In the genomic region with DNA sequence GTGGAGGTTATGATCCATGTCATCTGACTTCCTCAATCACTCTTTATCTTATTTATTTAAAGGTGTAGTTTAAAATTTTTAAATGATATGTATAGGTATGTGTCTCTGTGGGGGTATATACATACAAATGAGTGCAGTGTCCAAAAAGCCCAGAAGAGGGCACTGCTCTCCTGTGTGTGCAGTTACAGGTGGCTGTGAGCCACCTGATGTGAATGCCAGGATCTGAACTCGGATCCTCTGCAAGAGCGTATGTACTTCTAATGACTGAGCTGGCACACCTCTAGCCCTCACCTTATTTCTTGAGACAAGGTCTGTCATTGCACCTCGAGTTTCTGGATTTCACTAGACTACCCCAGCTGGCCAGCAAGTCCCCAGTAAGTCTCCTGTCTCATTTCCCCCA, we compare ENCODE assay signal across 29 mouse cellular contexts. TPM values are rescaled to one million over a fixed set of nuclear protein-coding genes. Genes with fewer than 3 reads are reported as not detected.
A peak's percentile ranks its signal among the peaks of the same experiment; 100 is the strongest.
DNase-seq lines count a peak whose midpoint lies in the region; ATAC-seq and TF ChIP-seq lines count a peak whose summit lies in the region.
"Had no signal": no experiment of that assay in that cellular context is flagged by ENCODE, and none has a peak within 500 bp of the region (broad histone marks: within the 10 kb centered on the region; RNA-seq: fewer than 3 reads in every experiment).

No protein-coding gene starts in this region.

- DNase-seq in heart, adult 2 months, result no peak
- no peak for DNase-seq in heart, postnatal 25 days (ENCODE audit: low spot score)
- DNase-seq in lung, embryonic 14.5 days, result no peak
- no peak for DNase-seq in lung, adult 18-20 months
- DNase-seq in cerebellum, adult 9-11 months, result no peak
- DNase-seq in embryo, embryonic 10 days (ENCODE audit: low spot score), result no peak
- DNase-seq: adrenal gland, postnatal 14 days; cerebellum, adult 2 months; cerebellum, postnatal 36 days; heart, postnatal 10 days; kidney, adult 9 months; kidney, postnatal 25 days; thymus, adult 2 months had no signal

- no peak overlapping the region for H3K9ac ChIP-seq in heart, adult 2 months (ENCODE audit: low read depth, low read length)
- H3K9ac ChIP-seq in lung, embryonic 14.5 days, result no peak overlapping the region
- H3K9ac ChIP-seq: forebrain, embryonic 15.5 days; heart, embryonic 12.5 days; limb, embryonic 13.5 days; liver, embryonic 15.5 days; midbrain, embryonic 12.5 days; neural tube, embryonic 15.5 days had no signal

- H3K79me2 ChIP-seq in heart, adult 2 months (replicated peaks; ENCODE audit: control insufficient read depth, insufficient read depth, low read length), result no peaks in the 10 kb centered on the region

- H3K36me3 ChIP-seq in heart, adult 2 months (ENCODE audit: control insufficient read depth, insufficient read depth, low read length), result no peaks in the 10 kb centered on the region
- H3K36me3 ChIP-seq in lung, embryonic 14.5 days (ENCODE audit: insufficient read depth), result no peaks in the 10 kb centered on the region
- no peaks in the 10 kb centered on the region for H3K36me3 ChIP-seq in E14TG2a.4 (ENCODE audit: insufficient read depth, low read length)
- H3K36me3 ChIP-seq in small intestine, adult 2 months (ENCODE audit: control insufficient read depth, insufficient read depth, low read length), result no peaks in the 10 kb centered on the region
- H3K36me3 ChIP-seq: forebrain, embryonic 15.5 days; G1E; heart, embryonic 12.5 days; limb, embryonic 13.5 days; liver, embryonic 15.5 days; midbrain, embryonic 12.5 days; neural tube, embryonic 15.5 days had no signal

- no peaks in the 10 kb centered on the region; the same call in 1 of the 2 replicates for H3K4me1 ChIP-seq in heart, adult 2 months (ENCODE audit: control insufficient read depth, insufficient read depth, low read length)
- no peaks in the 10 kb centered on the region for H3K4me1 ChIP-seq in lung, embryonic 14.5 days (ENCODE audit: insufficient read depth)
- no peaks in the 10 kb centered on the region for H3K4me1 ChIP-seq in E14TG2a.4 (replicated peaks; ENCODE audit: low read depth, low read length)
- H3K4me1 ChIP-seq in small intestine, adult 2 months (ENCODE audit: control insufficient read depth, insufficient read depth, insufficient read length, low read length), result no peaks in the 10 kb centered on the region; the same call in 1 of the 2 replicates
- H3K4me1 ChIP-seq: forebrain, embryonic 15.5 days; limb, embryonic 13.5 days; midbrain, embryonic 12.5 days; neural tube, embryonic 15.5 days had no signal

- no peak overlapping the region for H3K27ac ChIP-seq in heart, adult 2 months
- H3K27ac ChIP-seq in lung, embryonic 14.5 days (ENCODE audit: low read depth), result no peak overlapping the region
- no peak overlapping the region for H3K27ac ChIP-seq in small intestine, adult 2 months (ENCODE audit: insufficient read depth, low read depth, low read length)
- H3K27ac ChIP-seq: forebrain, embryonic 15.5 days; limb, embryonic 13.5 days; liver, embryonic 15.5 days; midbrain, embryonic 12.5 days; neural tube, embryonic 15.5 days had no signal

- no peaks in the 10 kb centered on the region for H3K27me3 ChIP-seq in heart, adult 2 months (ENCODE audit: control insufficient read depth, insufficient read depth, low read length)
- no peaks in the 10 kb centered on the region for H3K27me3 ChIP-seq in lung, embryonic 14.5 days (ENCODE audit: insufficient read depth, low read length)
- peaks cover 9% of the 10 kb centered on the region; the same call in 1 of the 2 replicates for H3K27me3 ChIP-seq in E14TG2a.4 (ENCODE audit: insufficient read depth, low read length)
- H3K27me3 ChIP-seq in small intestine, adult 2 months (ENCODE audit: control insufficient read depth, insufficient read depth, low read length), result no peaks in the 10 kb centered on the region
- H3K27me3 ChIP-seq: forebrain, embryonic 15.5 days; heart, embryonic 12.5 days; limb, embryonic 13.5 days; midbrain, embryonic 12.5 days; neural tube, embryonic 15.5 days had no signal

- no peak overlapping the region for H3K4me3 ChIP-seq in heart, adult 2 months
- H3K4me3 ChIP-seq in lung, embryonic 14.5 days (ENCODE audit: low read depth, low read length), result no peak overlapping the region
- H3K4me3 ChIP-seq in E14TG2a.4 (replicated peaks; ENCODE audit: low read length), result no peak overlapping the region
- H3K4me3 ChIP-seq in small intestine, adult 2 months (ENCODE audit: low read depth, low read length), result no peak overlapping the region
- H3K4me3 ChIP-seq: forebrain, embryonic 15.5 days; heart, embryonic 12.5 days; limb, embryonic 13.5 days; liver, embryonic 15.5 days; midbrain, embryonic 12.5 days; neural tube, embryonic 15.5 days had no signal

- WGBS in heart, adult 2 months, result 88% methylated on average over 3 of the region's 3 CpGs
- 85% methylated on average over 3 of the region's 3 CpGs for WGBS in lung, embryonic 14.5 days
- WGBS in small intestine, adult 2 months, result 93% methylated on average over 3 of the region's 3 CpGs

- no peak for ATAC-seq in lung, embryonic 14.5 days (ENCODE audit: insufficient read depth)
- ATAC-seq: forebrain, embryonic 15.5 days had no signal

- H3K4me2 ChIP-seq in lung, embryonic 14.5 days, result no peak overlapping the region
- H3K4me2 ChIP-seq: forebrain, embryonic 15.5 days; heart, embryonic 12.5 days; limb, embryonic 13.5 days; liver, embryonic 15.5 days; midbrain, embryonic 12.5 days; neural tube, embryonic 15.5 days had no signal

- 0 out of 2 replicates have a peak, but pooled peaks have one; percentile 11 for TF ChIP-seq CTCF in heart, adult 2 months (IDR thresholded peaks at IDR 0.05)
- peak; percentile 12; the same call in 1 of the 2 replicates for TF ChIP-seq CTCF in lung, embryonic 14.5 days (IDR thresholded peaks at IDR 0.05; ENCODE audit: low read depth)
- peak; percentile 55 for TF ChIP-seq CTCF in E14TG2a.4 (conservative IDR thresholded peaks at IDR 0.05; ENCODE audit: low read length)
- peak; percentile 33; the same call in 1 of the 2 replicates for TF ChIP-seq CTCF in small intestine, adult 2 months (IDR thresholded peaks at IDR 0.05; ENCODE audit: extremely low read depth, insufficient read length, insufficient replicate concordance, low read depth, low read length)

- no peak for TF ChIP-seq EP300 in heart, adult 2 months (IDR thresholded peaks at IDR 0.05; ENCODE audit: insufficient read depth, low read depth, low read length)

- intact Hi-C loops in heart, adult 2 months (cut with DNase I), result no loop called here
- intact Hi-C loops in heart, postnatal 25 days (cut with DNase I), result no loop called here

- no peak for TF ChIP-seq POLR2A in heart, adult 2 months (IDR thresholded peaks at IDR 0.05; ENCODE audit: insufficient read depth, low read depth, low read length)
- TF ChIP-seq POLR2A in small intestine, adult 2 months (IDR thresholded peaks at IDR 0.05; ENCODE audit: low read depth, low read length), result no peak

- H3K9me3 ChIP-seq in lung, embryonic 14.5 days (ENCODE audit: low read depth, low read length), result no peaks in the 10 kb centered on the region
- no peaks in the 10 kb centered on the region for H3K9me3 ChIP-seq in E14TG2a.4 (ENCODE audit: low read length)
- H3K9me3 ChIP-seq: forebrain, embryonic 15.5 days; G1E; limb, embryonic 13.5 days; liver, embryonic 15.5 days; midbrain, embryonic 12.5 days; neural tube, embryonic 15.5 days had no signal

RNA-seq across cellular contexts. Expression of a gene that starts 4.8 kb away (rescaled TPM):
- total RNA-seq in heart, adult 2 months (2021), result not detected
- 0.14 and 0.41 TPM in 2 replicates for polyA plus RNA-seq in heart, adult 2 months (2012; rRNA removed)
- not detected for total RNA-seq in heart, postnatal 25 days (2021)
- not detected in 2 replicates for polyA plus RNA-seq in lung, embryonic 14.5 days (2014; fragmentation: Nextera tagmentation; extraction: Ambion mirVana)
- 4.2 and 6.5 TPM in 2 replicates for polyA plus RNA-seq in small intestine, adult 2 months (2012; rRNA removed)
- total RNA-seq: gastrocnemius, adult 8-10 months; heart, postnatal 10 days; left cerebral cortex, adult 18-20 months; megakaryocyte, adult 5-6 weeks had no signal
- polyA plus RNA-seq: C2C12; embryonic facial prominence, embryonic 14.5 days; forebrain, embryonic 15.5 days; heart, embryonic 12.5 days; hindbrain, embryonic 11.5 days; limb, embryonic 13.5 days; midbrain, embryonic 12.5 days; neural tube, embryonic 15.5 days; stomach, embryonic 14.5 days had no signal

RNA-seq across cellular contexts. Expression of a gene that starts 31.2 kb away (rescaled TPM):
- 1 to 10 TPM; 5.1 to 5.4 TPM for total RNA-seq in heart, adult 2 months (2021)
- 11.3 and 12.0 TPM in 2 replicates for polyA plus RNA-seq in heart, adult 2 months (2012; rRNA removed)
- total RNA-seq in heart, postnatal 25 days (2021), result 1 to 10 TPM; 2.2 to 4.0 TPM
- 7.3 and 8.0 TPM in 2 replicates for polyA plus RNA-seq in lung, embryonic 14.5 days (2014; fragmentation: Nextera tagmentation; extraction: Ambion mirVana)
- 55.9 and 160 TPM in 2 replicates for polyA plus RNA-seq in small intestine, adult 2 months (2012; rRNA removed)
- polyA plus RNA-seq: G1E had no signal

RNA-seq across cellular contexts. Expression of a gene that starts 44.5 kb away (rescaled TPM):
- total RNA-seq in heart, adult 2 months (2021), result under 1 TPM; 0.55 to 0.63 TPM
- polyA plus RNA-seq in heart, adult 2 months (2012; rRNA removed), result 1.1 and 2.6 TPM in 2 replicates
- total RNA-seq in heart, postnatal 25 days (2021), result under 1 TPM in 1 of 2 experiments, not detected in 1; 0.39 TPM
- polyA plus RNA-seq in lung, embryonic 14.5 days (2014; fragmentation: Nextera tagmentation; extraction: Ambion mirVana), result 4.2 and 4.4 TPM in 2 replicates
- 50.9 and 84.3 TPM in 2 replicates for polyA plus RNA-seq in small intestine, adult 2 months (2012; rRNA removed)
- total RNA-seq: megakaryocyte, adult 5-6 weeks had no signal
- polyA plus RNA-seq: G1E; heart, embryonic 12.5 days had no signal
